In the genomic region with DNA sequence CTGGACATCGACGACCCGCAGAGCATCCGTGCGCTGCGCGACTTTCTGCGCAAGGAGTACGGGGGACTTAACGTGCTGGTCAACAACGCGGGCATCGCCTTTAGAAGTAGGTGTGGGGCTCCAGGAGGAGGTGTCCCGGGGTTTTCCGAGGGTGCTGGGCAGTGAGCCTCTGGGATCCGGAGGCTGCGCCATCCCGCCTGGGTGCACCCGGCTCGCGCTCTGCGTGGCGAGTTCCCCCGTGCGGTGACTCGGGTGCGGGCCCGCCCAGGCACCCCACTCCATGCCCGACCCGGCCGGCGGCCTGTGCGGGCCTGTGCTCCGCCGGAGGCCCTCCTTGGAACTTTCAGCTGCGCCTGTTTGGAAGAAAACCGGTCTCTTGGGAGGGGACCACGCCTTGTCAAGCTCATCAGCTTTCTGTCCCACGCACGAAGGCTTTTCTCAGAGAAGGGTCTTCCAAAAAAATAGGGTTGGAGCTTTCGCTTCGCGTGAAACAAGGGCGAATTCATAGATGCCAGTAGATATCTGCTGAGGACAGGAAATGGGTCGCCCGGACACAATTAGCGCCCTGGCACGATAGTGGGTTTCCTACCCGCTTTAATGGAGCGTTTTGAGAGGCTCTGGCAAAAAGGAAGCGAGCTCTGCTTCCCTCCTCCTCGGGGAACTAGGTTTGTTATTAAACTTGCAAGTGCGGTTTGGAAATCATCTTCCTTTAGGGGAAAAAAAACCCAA, we compare ENCODE assay signal across 8 mouse cellular contexts. TPM values are rescaled to one million over a fixed set of nuclear protein-coding genes. Genes with fewer than 3 reads are reported as not detected.
A peak's percentile ranks its signal among the peaks of the same experiment; 100 is the strongest.
DNase-seq lines count a peak whose midpoint lies in the region; ATAC-seq and TF ChIP-seq lines count a peak whose summit lies in the region.

No protein-coding gene starts in this region.

- H3K79me2 ChIP-seq in C2C12 (ENCODE audit: control insufficient read depth, insufficient read depth): no peaks in the 10 kb centered on the region

- WGBS in intestine, embryonic 14.5 days: 1% methylated on average over 48 of the region's 53 CpGs
- under 1% methylated on average over 50 of the region's 53 CpGs for WGBS in lung, postnatal 0 days

- H3K9ac ChIP-seq in intestine, embryonic 14.5 days (ENCODE audit: low read length): peak overlapping the region; percentile 29
- H3K9ac ChIP-seq in lung, postnatal 0 days (replicated peaks; ENCODE audit: low read depth): peak overlapping the region; percentile 59

- H3K4me1 ChIP-seq in intestine, embryonic 14.5 days (replicated peaks; ENCODE audit: control insufficient read depth, insufficient read depth, low read length): peaks cover 8% of the 10 kb centered on the region; the same call in 1 of the 2 replicates
- H3K4me1 ChIP-seq in lung, postnatal 0 days (ENCODE audit: insufficient read depth, low read depth, low read length): peaks cover 4% of the 10 kb centered on the region; the same call in 1 of the 2 replicates

- H3K79me3 ChIP-seq in C2C12 (ENCODE audit: low read depth): no peaks in the 10 kb centered on the region

- H3K4me3 ChIP-seq in C2C12 (ENCODE audit: insufficient read depth, poor library complexity, severe bottlenecking): peak overlapping the region; percentile 45
- H3K4me3 ChIP-seq in intestine, embryonic 14.5 days (ENCODE audit: low read depth, low read length): peak overlapping the region; percentile 39
- H3K4me3 ChIP-seq in lung, postnatal 0 days (ENCODE audit: low read depth, low read length): peak overlapping the region; percentile 48

- H3K27me3 ChIP-seq in C2C12 (ENCODE audit: control insufficient read depth, insufficient read depth, insufficient read length): no peaks in the 10 kb centered on the region
- peaks cover 46% of the 10 kb centered on the region for H3K27me3 ChIP-seq in intestine, embryonic 14.5 days (replicated peaks; ENCODE audit: control insufficient read depth, insufficient read depth, low read length)
- H3K27me3 ChIP-seq in lung, postnatal 0 days (replicated peaks; ENCODE audit: insufficient read depth, low read length): no peaks in the 10 kb centered on the region

- H3ac ChIP-seq in C2C12 (ENCODE audit: control insufficient read depth, insufficient read length, low read depth): peak overlapping the region; percentile 59

- no peak for TF ChIP-seq EP300 in lung, postnatal 0 days (IDR thresholded peaks at IDR 0.05)

- H3K27ac ChIP-seq in intestine, embryonic 14.5 days (ENCODE audit: low read depth): no peak overlapping the region
- peak overlapping the region; percentile 26 for H3K27ac ChIP-seq in lung, postnatal 0 days (ENCODE audit: low read length)

- no peak for TF ChIP-seq CTCF in C2C12 (IDR thresholded peaks at IDR 0.05; ENCODE audit: control insufficient read depth, insufficient read depth, insufficient read length)
- no peak for TF ChIP-seq CTCF in lung, postnatal 0 days (IDR thresholded peaks at IDR 0.05)

- H3K4me2 ChIP-seq in intestine, embryonic 14.5 days (ENCODE audit: low read length): peak overlapping the region; percentile 88
- H3K4me2 ChIP-seq in lung, postnatal 0 days (replicated peaks; ENCODE audit: low read depth, low read length): peak overlapping the region; percentile 99

- no peaks in the 10 kb centered on the region for H3K9me3 ChIP-seq in intestine, embryonic 14.5 days (ENCODE audit: control insufficient read depth, low read length)
- no peaks in the 10 kb centered on the region for H3K9me3 ChIP-seq in lung, postnatal 0 days (ENCODE audit: low read length)

- no peak for ATAC-seq in CD4-positive, CD25-positive, alpha-beta regulatory T cell, adult 4 months
- 0 out of 2 replicates have a peak, but pooled peaks have one; percentile 15 for ATAC-seq in granulocyte monocyte progenitor cell, adult 5-6 weeks (replicated peaks; ENCODE audit: poor library complexity, severe bottlenecking)
- ATAC-seq in intestine, embryonic 14.5 days (replicated peaks; ENCODE audit: low FRiP score, low TSS enrichment, low read depth): no peak
- ATAC-seq in lung, postnatal 0 days: peak; percentile 16; the same call in 1 of the 2 replicates

- DNase-seq in CD4-positive, CD25-positive, alpha-beta regulatory T cell, adult 2 months (ENCODE audit: low read depth, low spot score): peak; percentile 26
- peak; percentile 47 for DNase-seq in embryo, embryonic 10.5 days (ENCODE audit: low spot score)
- DNase-seq in intestine, embryonic 14.5 days (ENCODE audit: low spot score): peak; percentile 65
- DNase-seq in lung, postnatal 0 days (ENCODE audit: low spot score): no peak
- peak; percentile 42 for DNase-seq in retina, postnatal 1 day

- H3K36me3 ChIP-seq in C2C12 (ENCODE audit: control insufficient read depth, insufficient read depth): no peaks in the 10 kb centered on the region
- no peaks in the 10 kb centered on the region for H3K36me3 ChIP-seq in intestine, embryonic 14.5 days (ENCODE audit: control insufficient read depth, insufficient read depth, low read length)
- no peaks in the 10 kb centered on the region for H3K36me3 ChIP-seq in lung, postnatal 0 days (ENCODE audit: insufficient read depth, low read length)

TF ChIP-seq in C2C12, 6 proteins besides CTCF, POLR2A, EP300 and RAD21:
- TF ChIP-seq USF1 (IDR thresholded peaks at IDR 0.05; ENCODE audit: low read depth) (no peak), MYOG (IDR thresholded peaks at IDR 0.05; ENCODE audit: control insufficient read depth, extremely low read depth, insufficient read length) (no peak), FOSL1 (IDR thresholded peaks at IDR 0.05; ENCODE audit: insufficient read depth, low read length, poor library complexity, severe bottlenecking) (no peak), MYOD1 (IDR thresholded peaks at IDR 0.05; ENCODE audit: control insufficient read depth, insufficient read length, low read depth) (no peak), CEBPB (IDR thresholded peaks at IDR 0.05; ENCODE audit: low read depth) (no peak), MAX (IDR thresholded peaks at IDR 0.05) (no peak)

RNA-seq across cellular contexts. Expression of gene Cbr3, which starts 0.7 kb away (rescaled TPM):
- not detected for polyA plus RNA-seq in CD4-positive, CD25-positive, alpha-beta regulatory T cell, adult 4 months (2017; shearing (Covaris generic))
- polyA plus RNA-seq in C2C12 (2012; fragmentation: generic; extraction: Trizol): 30.6 TPM
- 1.2 TPM in 1 of 2 replicates, not detected in the other for total RNA-seq in granulocyte monocyte progenitor cell, adult 5-6 weeks (2014; fragmentation: Nextera tagmentation)
- total RNA-seq in granulocyte monocyte progenitor cell, adult 5-6 weeks (2017): 0.65 and 0.72 TPM in 2 replicates
- polyA plus RNA-seq in intestine, embryonic 14.5 days (2014; fragmentation: Nextera tagmentation; extraction: Ambion mirVana): 1.7 and 1.9 TPM in 2 replicates
- 14.4 TPM in 2 replicates for polyA plus RNA-seq in lung, postnatal 0 days (2015; fragmentation: Nextera tagmentation; extraction: Ambion mirVana)

RNA-seq across cellular contexts. Expression of gene Dop1b, which starts 28.0 kb away (rescaled TPM):
- 10 to 100 TPM; 21.9 to 23.6 TPM for polyA plus RNA-seq in CD4-positive, CD25-positive, alpha-beta regulatory T cell, adult 4 months (2017; shearing (Covaris generic))
- polyA plus RNA-seq in C2C12 (2012; fragmentation: generic; extraction: Trizol): 3.1 TPM
- 15.8 and 21.4 TPM in 2 replicates for total RNA-seq in granulocyte monocyte progenitor cell, adult 5-6 weeks (2014; fragmentation: Nextera tagmentation)
- 2.2 and 5.0 TPM in 2 replicates for total RNA-seq in granulocyte monocyte progenitor cell, adult 5-6 weeks (2017)
- polyA plus RNA-seq in intestine, embryonic 14.5 days (2014; fragmentation: Nextera tagmentation; extraction: Ambion mirVana): 13.4 and 15.6 TPM in 2 replicates
- polyA plus RNA-seq in lung, postnatal 0 days (2015; fragmentation: Nextera tagmentation; extraction: Ambion mirVana): 14.8 and 19.8 TPM in 2 replicates

RNA-seq across cellular contexts. Expression of gene Gm5678, which starts 55.8 kb away (rescaled TPM):
- polyA plus RNA-seq in CD4-positive, CD25-positive, alpha-beta regulatory T cell, adult 4 months (2017; shearing (Covaris generic)): not detected
- polyA plus RNA-seq in C2C12 (2012; fragmentation: generic; extraction: Trizol): not detected
- not detected in 2 replicates for total RNA-seq in granulocyte monocyte progenitor cell, adult 5-6 weeks (2014; fragmentation: Nextera tagmentation)
- total RNA-seq in granulocyte monocyte progenitor cell, adult 5-6 weeks (2017): not detected in 2 replicates
- polyA plus RNA-seq in intestine, embryonic 14.5 days (2014; fragmentation: Nextera tagmentation; extraction: Ambion mirVana): 0.19 TPM in 1 of 2 replicates, not detected in the other
- polyA plus RNA-seq in lung, postnatal 0 days (2015; fragmentation: Nextera tagmentation; extraction: Ambion mirVana): not detected in 2 replicates

Comparison
In these comparisons a context has a peak if more than half of its experiments do, and no peak if none do; other contexts are left out.
1. ATAC-seq: peak in granulocyte monocyte progenitor cell, adult 5-6 weeks (single experiment) and lung, postnatal 0 days (single experiment); none in CD4-positive, CD25-positive, alpha-beta regulatory T cell, adult 4 months (single experiment) and intestine, embryonic 14.5 days (single experiment).
2. Peak in every context shown above with its lines, with median percentiles within 50 percentile points of each other: H3K4me3 ChIP-seq.